Mouse (Mus musculus) kidney, adult 9 months (tissue): ENCODE data around the gene Olfr1314.

Source experiments
- DNase-seq: peaks from one replicate; pipeline ENCODE4 v3.0.0; 2022

Gene Olfr1314

GRCm38 (mm10) chr2:112096681-112097080 is at the start of gene Olfr1314:
Olfr1314 (minus strand) TSS chr2:112096781.
- no peak for DNase-seq

DNA sequence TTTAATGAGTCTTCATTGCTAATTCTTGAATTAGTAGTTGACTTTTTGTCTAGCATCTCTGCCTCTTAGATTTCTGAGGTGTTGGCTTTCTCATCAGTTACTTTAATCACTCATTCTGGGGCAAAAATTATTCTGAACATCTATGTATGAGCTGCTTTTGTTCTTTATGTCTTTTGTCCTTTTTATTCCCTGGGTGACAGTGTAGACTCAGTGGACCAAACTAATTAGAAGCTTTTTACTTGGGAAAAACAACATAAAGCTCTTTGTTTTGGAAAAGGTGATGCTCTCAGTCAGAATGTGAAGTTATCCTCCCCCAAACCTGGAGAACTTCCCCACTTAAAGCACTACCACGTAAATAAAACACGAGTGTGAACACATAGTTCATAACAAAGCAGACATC is 43.4 kb upstream of the Olfr1314 start, which contains the start of gene Olfr1317:
Gene Olfr1317, plus strand, starts transcription at position 301 of the 400 bp plus-strand sequence.
- DNase-seq, result no peak

DNA sequence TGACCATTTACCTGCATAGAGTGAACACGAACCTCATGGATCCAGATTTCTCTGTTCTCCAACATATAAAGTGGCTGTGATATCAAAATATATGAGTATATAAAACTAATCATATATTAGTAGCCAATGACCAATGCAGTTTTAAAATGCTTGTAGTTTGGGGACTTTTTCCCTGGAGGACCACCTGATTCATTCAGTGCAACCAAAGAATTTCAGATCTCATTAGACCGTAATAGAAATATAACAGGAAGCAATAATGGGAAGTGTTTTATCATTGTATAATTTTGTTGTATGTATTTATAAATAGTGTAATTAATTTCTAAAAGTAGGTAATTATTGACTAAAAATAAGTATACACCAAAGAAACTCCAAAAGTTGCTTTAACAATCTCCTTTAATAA is 38.3 kb upstream of the Olfr1314 start, which contains the start of gene Olfr1316:
Gene Olfr1316, minus strand, starts transcription at position 101 of the 400 bp plus-strand sequence.
- no peak for DNase-seq

DNA sequence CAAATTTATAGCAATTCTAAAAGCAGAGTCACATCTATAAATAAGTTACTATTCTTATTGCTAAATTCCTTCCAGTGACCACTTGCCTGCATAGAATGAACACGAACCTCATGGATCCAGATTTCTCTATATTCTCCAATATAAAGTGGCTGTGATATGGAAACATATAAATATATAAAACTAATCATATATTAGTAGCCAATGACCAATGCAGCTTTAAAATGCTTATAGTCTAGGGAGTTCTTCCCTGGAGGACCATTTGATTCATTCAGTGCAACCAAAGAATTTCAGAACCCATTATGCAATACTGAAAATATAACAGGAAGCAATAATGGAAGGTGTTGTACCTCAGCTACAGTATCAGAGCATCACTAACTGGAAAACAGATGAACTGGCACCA is 18.8 kb upstream of the Olfr1314 start, which contains the start of gene Olfr1315-ps1:
Gene Olfr1315-ps1, minus strand, starts transcription at position 101 of the 400 bp plus-strand sequence.
- DNase-seq, result no peak

DNA sequence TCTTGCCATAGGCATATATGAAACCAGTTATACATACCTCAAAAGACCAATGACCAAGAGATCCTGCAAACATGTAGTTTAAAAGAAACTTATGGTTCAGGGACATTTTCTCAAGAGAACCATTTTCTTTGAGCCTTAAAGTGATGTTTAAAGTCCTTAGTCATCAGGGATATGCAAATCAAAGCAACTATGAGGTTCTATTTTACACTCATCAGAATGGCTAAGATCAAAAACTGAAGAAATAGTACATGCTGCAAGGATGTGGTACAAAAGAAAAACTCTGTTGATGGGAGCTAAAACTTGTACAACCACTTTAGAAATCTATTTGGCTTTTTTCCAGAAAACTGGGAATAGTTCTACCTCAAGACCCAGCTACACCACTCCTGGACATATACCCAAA is 18.8 kb downstream of the Olfr1314 start, which contains the start of gene Olfr1313:
Gene Olfr1313, minus strand, starts transcription at position 101 of the 400 bp plus-strand sequence.
- no peak for DNase-seq

DNA sequence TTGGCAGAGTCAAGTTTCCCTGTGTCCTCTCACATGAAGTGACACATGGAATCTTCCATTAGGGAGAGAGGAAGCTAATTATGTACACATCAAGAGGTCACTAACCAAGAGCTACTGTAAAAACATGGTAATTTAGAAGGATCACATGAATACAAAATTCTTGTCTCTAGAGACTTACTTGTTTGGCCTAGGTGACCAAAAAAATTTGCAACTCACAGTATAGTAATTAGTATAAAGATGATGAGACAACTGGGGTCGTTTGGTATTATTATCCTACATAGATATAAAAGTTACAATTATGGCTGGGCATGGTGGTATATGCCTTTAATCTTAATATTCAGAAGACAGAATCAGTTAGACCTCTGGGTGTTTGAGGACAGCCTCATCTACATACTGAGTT is 46.4 kb downstream of the Olfr1314 start, which contains the start of gene Olfr1312:
Gene Olfr1312, minus strand, starts transcription at position 101 of the 400 bp plus-strand sequence.
- no peak for DNase-seq
